Mouse (Mus musculus) neural tube, embryonic 15.5 days (tissue): Measurements from ENCODE around the gene Olfr1230. TPM values are rescaled to one million over a fixed set of nuclear protein-coding genes. Genes with fewer than 3 reads are reported as not detected.

Experiments used
- ATAC-seq: fragments of 200-750 bp; cut with Nextera tagmentation; 2 replicates; pipeline ENCODE4 v1.8.0; 2017; ENCODE audit warnings: mild to moderate bottlenecking, moderate TSS enrichment, moderate library complexity; ENCODE audit not compliant: low FRiP score
- H3K27ac ChIP-seq: fragments of 300-500 bp; sonication (generic); replicated peaks from 2 replicates; pipeline ENCODE4 v1.5.1; 2015; ENCODE audit warnings: mild to moderate bottlenecking, inconsistent platforms
- H3K27me3 ChIP-seq: fragments of 300-500 bp; sonication (generic); replicated peaks from 2 replicates; pipeline ENCODE4 v1.6.1; 2015; ENCODE audit warnings: inconsistent platforms
- H3K36me3 ChIP-seq: fragments of 300-500 bp; sonication (generic); 2 replicates; pipeline ENCODE4 v1.6.1; 2015; ENCODE audit warnings: inconsistent platforms
- H3K4me1 ChIP-seq: fragments of 300-500 bp; sonication (generic); 2 replicates; pipeline ENCODE4 v1.6.1; 2015; ENCODE audit warnings: inconsistent platforms
- H3K4me2 ChIP-seq: fragments of 300-500 bp; sonication (generic); 2 replicates; pipeline ENCODE4 v1.6.1; 2015; ENCODE audit warnings: inconsistent platforms, mild to moderate bottlenecking, moderate library complexity
- H3K4me3 ChIP-seq: fragments of 300-500 bp; sonication (generic); replicated peaks from 2 replicates; pipeline ENCODE4 v1.5.1; 2015; ENCODE audit warnings: mild to moderate bottlenecking, inconsistent platforms
- H3K9ac ChIP-seq: fragments of 300-500 bp; sonication (generic); replicated peaks from 2 replicates; pipeline ENCODE4 v1.6.1; 2015; ENCODE audit warnings: mild to moderate bottlenecking, inconsistent platforms
- H3K9me3 ChIP-seq: fragments of 300-500 bp; sonication (generic); replicated peaks from 2 replicates; pipeline ENCODE4 v1.6.1; 2016; ENCODE audit warnings: inconsistent platforms
- WGBS: fragments of 180-500 bp; shearing (Covaris S2); methylation state at CpG from one replicate; pipeline ENCODE4 v1.1.7; 2015; ENCODE audit warnings: mixed read lengths; 5-methylcytosine and 5-hydroxymethylcytosine counted together
- polyA plus RNA-seq: library from polyadenylated mRNA; unstranded; fragments of >200 nt; fragmentation: Nextera tagmentation; extraction: Ambion mirVana; gene quantifications from 2 replicates; pipeline ENCODE4 v1.2.1, GENCODE M21; 2015

Olfr1230 gene
- polyA plus RNA-seq: not detected in 2 replicates

DNA sequence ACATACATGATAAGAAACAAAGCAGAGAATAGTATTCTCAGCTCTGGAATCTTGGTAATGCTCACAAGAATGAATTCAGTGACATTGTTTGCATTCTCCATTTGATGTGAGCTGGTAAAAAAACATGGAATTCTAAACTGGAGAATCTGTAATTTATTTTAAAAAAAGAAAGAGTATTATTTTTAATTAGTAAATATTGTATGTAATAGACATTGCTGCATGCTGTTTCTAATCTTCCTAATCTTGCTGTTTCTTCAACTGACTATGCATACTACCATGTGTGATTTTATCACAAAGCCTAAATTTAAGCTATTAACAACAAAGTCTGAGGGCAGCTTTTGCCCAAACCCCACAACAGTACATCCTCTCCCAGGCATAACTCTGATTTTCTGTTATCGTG lies at the start of gene Olfr1230:
Olfr1230 (minus strand) TSS at position 101 of the 400 bp plus-strand sequence.
- Histone ChIP-seq H3K9ac (no peak within 1 kb of the TSS), H3K27me3 (no peaks in the 10 kb centered on the region), H3K9me3 (no peaks in the 10 kb centered on the region), H3K27ac (no peak within 1 kb of the TSS), H3K4me3 (no peak within 1 kb of the TSS), H3K4me2 (no peak within 1 kb of the TSS), H3K36me3 (no peaks in the 10 kb centered on the region), H3K4me1 (no peaks in the 10 kb centered on the region)
- ATAC-seq: no peak
- 93% methylated on average over 1 of the region's 1 CpGs for WGBS

DNA sequence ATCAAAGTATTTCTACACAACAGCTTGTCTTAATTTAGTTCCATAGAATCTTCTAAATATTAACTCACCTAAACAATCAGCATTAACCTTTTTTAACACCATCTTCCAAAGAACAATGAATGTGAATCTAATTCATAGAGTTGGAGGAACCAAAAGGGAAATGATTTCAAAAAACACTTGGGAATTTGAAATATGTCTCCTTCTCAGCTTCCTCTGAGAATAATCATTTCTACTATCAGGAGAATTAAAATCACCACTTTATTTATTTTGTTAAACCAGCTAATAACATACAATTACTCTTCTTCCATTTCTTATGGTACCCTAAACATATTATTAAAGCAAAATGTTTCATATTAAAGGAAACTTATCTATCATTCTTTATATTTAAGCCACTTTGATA lies 45.2 kb upstream of the Olfr1230 start, which contains the start of gene Olfr1233:
Olfr1233 (minus strand) TSS at position 101 of the 400 bp plus-strand sequence.
- no peaks in the 10 kb centered on the region for H3K36me3 ChIP-seq
- H3K27me3 ChIP-seq: no peaks in the 10 kb centered on the region
- no peak for ATAC-seq

GRCm38 (mm10) chr2:89329575-89329974 lies 32.5 kb upstream of the Olfr1230 start, which contains the start of gene Olfr1232:
Gene Olfr1232, minus strand, starts transcription at chr2:89329675.
- H3K9ac ChIP-seq: no peak within 1 kb of the TSS
- no peak within 1 kb of the TSS for H3K4me3 ChIP-seq
- H3K4me2 ChIP-seq: no peak within 1 kb of the TSS
- H3K36me3 ChIP-seq: no peaks in the 10 kb centered on the region
- H3K27ac ChIP-seq: no peak within 1 kb of the TSS
- H3K27me3 ChIP-seq: no peaks in the 10 kb centered on the region
- no peaks in the 10 kb centered on the region for H3K9me3 ChIP-seq
- no peak for ATAC-seq
- no peaks in the 10 kb centered on the region for H3K4me1 ChIP-seq

More for the DNA sequence above, 45.2 kb upstream of the Olfr1230 start, which contains the start of gene Olfr1233:
- Histone ChIP-seq H3K4me1 (no peaks in the 10 kb centered on the region), H3K9ac (no peak within 1 kb of the TSS), H3K4me2 (no peak within 1 kb of the TSS), H3K9me3 (no peaks in the 10 kb centered on the region), H3K4me3 (no peak within 1 kb of the TSS), H3K27ac (no peak within 1 kb of the TSS)

GRCm38 (mm10) chr2:89306974-89307373 lies 9.9 kb upstream of the Olfr1230 start, which contains the start of gene Olfr1231:
Gene Olfr1231, minus strand, starts transcription at chr2:89307074.
- no peak within 1 kb of the TSS for H3K4me2 ChIP-seq
- no peaks in the 10 kb centered on the region for H3K4me1 ChIP-seq
- no peaks in the 10 kb centered on the region for H3K27me3 ChIP-seq
- no peak for ATAC-seq
- H3K9ac ChIP-seq: no peak within 1 kb of the TSS
- no peak within 1 kb of the TSS for H3K4me3 ChIP-seq
- no peaks in the 10 kb centered on the region for H3K9me3 ChIP-seq
- 80% methylated on average over 2 of the region's 2 CpGs for WGBS
- H3K36me3 ChIP-seq: no peaks in the 10 kb centered on the region
- H3K27ac ChIP-seq: no peak within 1 kb of the TSS

GRCm38 (mm10) chr2:89287914-89288313 lies 9.2 kb downstream of the Olfr1230 start, which contains the start of gene Olfr1229:
Gene Olfr1229, minus strand, starts transcription at chr2:89288014.
- H3K9ac ChIP-seq: no peak within 1 kb of the TSS
- H3K9me3 ChIP-seq: no peaks in the 10 kb centered on the region; the same call in 1 of the 2 replicates
- no peaks in the 10 kb centered on the region for H3K27me3 ChIP-seq
- no peak within 1 kb of the TSS for H3K4me2 ChIP-seq
- H3K4me1 ChIP-seq: no peaks in the 10 kb centered on the region
- H3K4me3 ChIP-seq: no peak within 1 kb of the TSS
- H3K36me3 ChIP-seq: no peaks in the 10 kb centered on the region
- ATAC-seq: no peak
- no peak within 1 kb of the TSS for H3K27ac ChIP-seq
- WGBS: 76% methylated on average over 2 of the region's 2 CpGs

GRCm38 (mm10) chr2:89253962-89254361 lies 43.1 kb downstream of the Olfr1230 start, which contains the start of gene Olfr1228:
Gene Olfr1228, minus strand, starts transcription at chr2:89254062.
- H3K27me3 ChIP-seq: no peaks in the 10 kb centered on the region
- H3K4me1 ChIP-seq: no peaks in the 10 kb centered on the region
- no peak within 1 kb of the TSS for H3K9ac ChIP-seq
- no peak within 1 kb of the TSS for H3K4me2 ChIP-seq
- no peak within 1 kb of the TSS for H3K4me3 ChIP-seq
- H3K9me3 ChIP-seq: no peaks in the 10 kb centered on the region
- H3K36me3 ChIP-seq: no peaks in the 10 kb centered on the region
- no peak within 1 kb of the TSS for H3K27ac ChIP-seq
- ATAC-seq: no peak

Other genes with a start within 250 kb of the Olfr1230 start
- gene Olfr1218, start 236.1 kb downstream of the Olfr1230 start, polyA plus RNA-seq: not detected in 2 replicates
- gene Olfr1219, start 213.8 kb downstream of the Olfr1230 start, polyA plus RNA-seq: not detected in 2 replicates
- not detected in 2 replicates for gene Olfr1220, start 190.4 kb downstream of the Olfr1230 start, polyA plus RNA-seq
- not detected in 2 replicates for gene Olfr1221, start 180.0 kb downstream of the Olfr1230 start, polyA plus RNA-seq
- not detected in 2 replicates for gene Olfr1222, start 164.2 kb downstream of the Olfr1230 start, polyA plus RNA-seq
- not detected in 2 replicates for gene Olfr1223, start 145.7 kb downstream of the Olfr1230 start, polyA plus RNA-seq
- gene Olfr1224-ps1, start 133.2 kb downstream of the Olfr1230 start, polyA plus RNA-seq: not detected in 2 replicates
- not detected in 2 replicates for gene Olfr1225, start 122.6 kb downstream of the Olfr1230 start, polyA plus RNA-seq
- gene Olfr1226, start 97.2 kb downstream of the Olfr1230 start, polyA plus RNA-seq: not detected in 2 replicates
- gene Olfr1228, start 43.2 kb downstream of the Olfr1230 start, polyA plus RNA-seq: not detected in 2 replicates
- gene Olfr1229, start 9.3 kb downstream of the Olfr1230 start, polyA plus RNA-seq: not detected in 2 replicates
- gene Olfr1231, start 9.8 kb upstream of the Olfr1230 start, polyA plus RNA-seq: not detected in 2 replicates
- not detected in 2 replicates for gene Olfr1232, start 32.4 kb upstream of the Olfr1230 start, polyA plus RNA-seq
- gene Olfr1233, start 45.1 kb upstream of the Olfr1230 start, polyA plus RNA-seq: not detected in 2 replicates
- gene Olfr1234, start 67.6 kb upstream of the Olfr1230 start, polyA plus RNA-seq: not detected in 2 replicates
- gene Olfr1238, start 112.4 kb upstream of the Olfr1230 start, polyA plus RNA-seq: not detected in 2 replicates
- gene Olfr1239, start 123.1 kb upstream of the Olfr1230 start, polyA plus RNA-seq: not detected in 2 replicates
- not detected in 2 replicates for gene Olfr1240, start 145.7 kb upstream of the Olfr1230 start, polyA plus RNA-seq
- gene Olfr1241, start 189.9 kb upstream of the Olfr1230 start, polyA plus RNA-seq: not detected in 2 replicates
- not detected in 2 replicates for gene Olfr1242, start 201.1 kb upstream of the Olfr1230 start, polyA plus RNA-seq
- gene Olfr1243, start 234.2 kb upstream of the Olfr1230 start, polyA plus RNA-seq: not detected in 2 replicates